Mouse (Mus musculus): ENCODE results near the gene Zfp69.

Gene Zfp69

GRCm38 (mm10) chr4:120924554-120925299, 26.8 kb downstream of the Zfp69 start, which contains the start of gene Exo5:
Gene Exo5 (minus strand): TSS chr4:120925017.
- peak; percentile 96 for DNase-seq

GRCm38 (mm10) chr4:120921461-120921860, 30.0 kb downstream of the Zfp69 start:
- no peak for DNase-seq

- DNase-seq: no peak
Measured at GRCm38 (mm10) chr4:120914501-120914900, 37.0 kb downstream of the Zfp69 start.

- DNase-seq: no peak
Measured at GRCm38 (mm10) chr4:120913861-120914260, 37.6 kb downstream of the Zfp69 start.

GRCm38 (mm10) chr4:120913443-120913842, 38.1 kb downstream of the Zfp69 start:
- no peak for DNase-seq

- DNase-seq: no peak
Measured at GRCm38 (mm10) chr4:120912866-120913265, 38.6 kb downstream of the Zfp69 start.

GRCm38 (mm10) chr4:120911086-120911485, 40.4 kb downstream of the Zfp69 start:
- DNase-seq: no peak

GRCm38 (mm10) chr4:120909558-120910150, 41.8 kb downstream of the Zfp69 start:
- peak; percentile 69 for DNase-seq

GRCm38 (mm10) chr4:120905644-120906043, 45.9 kb downstream of the Zfp69 start:
- DNase-seq: no peak

- no peak for DNase-seq
Measured at GRCm38 (mm10) chr4:120904533-120904932, 47.0 kb downstream of the Zfp69 start.

GRCm38 (mm10) chr4:120895810-120896584, 55.5 kb downstream of the Zfp69 start:
- DNase-seq: no peak

- DNase-seq: no peak
Measured at GRCm38 (mm10) chr4:120895226-120895625, 56.3 kb downstream of the Zfp69 start.

- no peak for DNase-seq
Measured at GRCm38 (mm10) chr4:120894584-120894983, 56.9 kb downstream of the Zfp69 start.

- no peak for DNase-seq
Measured at GRCm38 (mm10) chr4:120893656-120894401, 57.7 kb downstream of the Zfp69 start.

- no peak for DNase-seq
Measured at GRCm38 (mm10) chr4:120892516-120892915, 59.0 kb downstream of the Zfp69 start.

GRCm38 (mm10) chr4:120891960-120892359, 59.5 kb downstream of the Zfp69 start:
- DNase-seq: no peak

GRCm38 (mm10) chr4:120890754-120891440, 60.6 kb downstream of the Zfp69 start:
- no peak for DNase-seq

GRCm38 (mm10) chr4:120888884-120889283, 62.6 kb downstream of the Zfp69 start:
- no peak for DNase-seq

- DNase-seq: peak; percentile 54
Measured at GRCm38 (mm10) chr4:120887381-120888112, 64.0 kb downstream of the Zfp69 start.

GRCm38 (mm10) chr4:120886811-120887210, 64.7 kb downstream of the Zfp69 start:
- no peak for DNase-seq

GRCm38 (mm10) chr4:120886131-120886530, 65.4 kb downstream of the Zfp69 start:
- no peak for DNase-seq

Measured in thymus, postnatal 14 days (tissue).